Mouse (Mus musculus) liver, embryonic 15.5 days (tissue): Measurements from ENCODE around the gene Mfap3. TPM values are rescaled to one million over a fixed set of nuclear protein-coding genes. Genes with fewer than 3 reads are reported as not detected.

Source experiments
- polyA plus RNA-seq: library from polyadenylated mRNA; unstranded; fragments of >200 nt; fragmentation: Nextera tagmentation; extraction: Ambion mirVana; gene quantifications from 2 replicates; pipeline ENCODE4 v1.2.1, GENCODE M21; 2015

The Mfap3 gene
- polyA plus RNA-seq, 1 experiment from 2014 or later = 11.2 TPM

Other genes starting within 250 kb of the Mfap3 start
- gene Fam114a2, start within 50 bp of the Mfap3 start, polyA plus RNA-seq = 27.5 and 28.9 TPM in 2 replicates
- gene Galnt10, start 126.8 kb downstream of the Mfap3 start, polyA plus RNA-seq = 27.1 and 30.9 TPM in 2 replicates